Mouse (Mus musculus) mouse trophoblast stem cell (cell line): Measurements from ENCODE around the gene Treml4.
"Not testable (repeated sequence)": the region's sequence is repeated elsewhere in the genome, so short reads cannot be mapped to it uniquely, and the experiment has no call there.

Source experiments
- in situ Hi-C, 2 experiments: fragments of 300-500 bp; cut with MseI, MboI; formaldehyde crosslinking; loops; 2 replicates in 1 of 2; 3 replicates in 1 of 2; pipeline ENCODE4 v1.15.1; 2025

Gene Treml4

GRCm38 (mm10) chr17:48274098-48274497, 10.0 kb downstream of the Treml4 start:
- in situ Hi-C loops, result loop anchor here in 1 of 2 experiments (10.0 kb wide), 1 partner anchor 61 kb away; no protein-coding TSS in a partner anchor

GRCm38 (mm10) chr17:48274885-48275284, 10.8 kb downstream of the Treml4 start:
- in situ Hi-C loops, result loop anchor here in 1 of 2 experiments (10.0 kb wide), 1 partner anchor 60 kb away; no protein-coding TSS in a partner anchor

DNA sequence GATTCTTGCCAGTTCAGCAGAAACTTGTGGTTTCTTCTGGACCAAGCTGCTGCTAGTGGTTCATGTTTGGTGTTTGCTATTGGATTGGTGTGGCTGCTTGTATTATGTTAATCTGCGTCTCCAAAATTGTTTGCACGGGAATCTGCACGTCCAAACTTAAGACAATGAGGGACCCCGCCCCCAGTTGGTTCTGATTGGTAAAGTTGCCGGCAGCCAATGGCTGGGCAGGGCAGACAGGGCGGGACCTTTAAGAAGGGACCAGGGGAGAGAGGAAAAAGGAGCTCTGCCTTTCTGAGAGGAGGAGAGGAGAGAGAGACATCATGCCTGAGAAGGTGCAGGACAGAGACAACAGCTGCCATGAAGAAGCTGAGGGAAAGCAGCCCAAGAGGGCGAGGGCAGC, 11.6 kb downstream of the Treml4 start:
- in situ Hi-C loops, result loop anchor here in 1 of 2 experiments (10.0 kb wide), 1 partner anchor 59 kb away; no protein-coding TSS in a partner anchor

GRCm38 (mm10) chr17:48278381-48278780, 14.3 kb downstream of the Treml4 start:
- in situ Hi-C loops, result loop anchor here in 1 of 2 experiments (10.0 kb wide), 1 partner anchor 56 kb away; no protein-coding TSS in a partner anchor

GRCm38 (mm10) chr17:48279002-48279401, 14.9 kb downstream of the Treml4 start:
- in situ Hi-C loops, result loop anchor here in 1 of 2 experiments (10.0 kb wide), 1 partner anchor 56 kb away; no protein-coding TSS in a partner anchor

DNA sequence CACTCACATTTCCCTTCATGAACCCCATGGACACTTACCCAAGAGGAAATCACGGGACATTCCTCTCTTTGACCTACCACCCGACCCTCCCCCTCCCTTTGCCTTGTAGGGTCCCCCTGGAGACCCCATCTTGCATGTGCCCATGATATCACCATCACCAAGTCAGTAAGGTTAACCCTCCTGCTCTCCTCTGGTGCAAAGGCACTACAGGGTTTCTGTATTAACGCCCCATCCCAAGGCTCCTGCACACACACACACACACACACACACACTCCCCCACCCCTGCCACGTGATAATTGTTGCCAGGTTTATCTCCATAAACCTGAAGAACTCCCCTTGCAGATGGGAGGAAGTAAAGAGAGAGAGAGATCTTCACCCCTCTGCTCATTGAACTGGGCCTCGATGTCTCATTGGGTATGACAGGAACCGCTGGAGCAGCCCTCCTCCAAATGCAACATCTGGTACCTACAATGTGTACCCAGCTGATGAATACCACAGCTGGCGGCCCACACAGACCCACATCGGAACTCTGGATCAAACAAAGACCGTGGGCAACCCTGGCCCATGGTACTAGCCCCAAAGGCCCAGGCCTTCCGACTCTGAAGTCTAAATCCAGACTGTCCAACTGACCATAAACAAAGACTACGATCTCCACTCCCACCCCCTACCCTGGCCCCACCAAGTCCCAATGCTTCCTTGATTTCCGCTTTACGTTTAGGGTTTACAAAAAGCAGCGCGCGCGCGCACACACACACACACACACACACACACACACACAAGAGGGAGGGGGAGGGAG, 17.0 kb downstream of the Treml4 start:
- in situ Hi-C loops, result no loop called here

- in situ Hi-C loops, result no loop called here
Observed at GRCm38 (mm10) chr17:48281739-48282085, 17.6 kb downstream of the Treml4 start.

DNA sequence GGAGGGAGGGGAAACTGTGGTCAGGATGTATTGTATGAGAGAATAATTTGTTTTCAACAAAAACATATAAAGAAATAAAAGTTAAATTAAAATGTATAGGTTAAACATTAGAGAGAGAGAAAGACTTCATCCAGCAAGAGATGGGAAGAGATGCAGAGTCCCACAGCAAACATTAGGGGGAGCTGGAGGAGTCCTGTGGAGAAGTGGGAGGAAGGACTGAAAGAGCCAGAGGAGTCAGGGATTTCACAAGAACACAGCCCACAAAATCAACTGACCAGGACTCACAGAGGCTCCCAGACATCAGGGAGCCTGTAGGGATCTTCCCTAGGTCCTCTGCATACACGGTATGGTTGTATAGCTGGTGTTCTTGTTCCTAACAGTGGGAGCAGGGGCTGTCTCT, 22.7 kb downstream of the Treml4 start:
- in situ Hi-C loops, result no loop called here

DNA sequence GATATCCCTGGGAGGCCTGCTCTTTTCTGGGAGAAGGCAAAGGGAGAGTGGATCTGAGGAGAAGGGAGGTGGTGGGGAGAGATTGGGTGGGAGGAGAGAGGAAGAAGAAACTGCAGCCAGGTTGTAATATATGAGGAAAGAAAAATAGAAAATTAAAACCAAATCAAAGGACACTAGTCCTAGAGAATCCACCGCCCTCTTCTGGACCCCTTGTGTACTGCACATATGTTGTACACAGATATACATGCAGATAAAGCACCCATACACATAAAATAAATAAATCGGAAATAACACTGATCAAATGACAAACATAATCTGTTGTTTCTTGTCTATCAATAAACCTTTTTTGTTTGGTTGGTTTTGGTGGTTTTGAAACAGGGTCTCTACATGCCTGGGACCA, 23.2 kb downstream of the Treml4 start:
- in situ Hi-C loops, result no loop called here

DNA sequence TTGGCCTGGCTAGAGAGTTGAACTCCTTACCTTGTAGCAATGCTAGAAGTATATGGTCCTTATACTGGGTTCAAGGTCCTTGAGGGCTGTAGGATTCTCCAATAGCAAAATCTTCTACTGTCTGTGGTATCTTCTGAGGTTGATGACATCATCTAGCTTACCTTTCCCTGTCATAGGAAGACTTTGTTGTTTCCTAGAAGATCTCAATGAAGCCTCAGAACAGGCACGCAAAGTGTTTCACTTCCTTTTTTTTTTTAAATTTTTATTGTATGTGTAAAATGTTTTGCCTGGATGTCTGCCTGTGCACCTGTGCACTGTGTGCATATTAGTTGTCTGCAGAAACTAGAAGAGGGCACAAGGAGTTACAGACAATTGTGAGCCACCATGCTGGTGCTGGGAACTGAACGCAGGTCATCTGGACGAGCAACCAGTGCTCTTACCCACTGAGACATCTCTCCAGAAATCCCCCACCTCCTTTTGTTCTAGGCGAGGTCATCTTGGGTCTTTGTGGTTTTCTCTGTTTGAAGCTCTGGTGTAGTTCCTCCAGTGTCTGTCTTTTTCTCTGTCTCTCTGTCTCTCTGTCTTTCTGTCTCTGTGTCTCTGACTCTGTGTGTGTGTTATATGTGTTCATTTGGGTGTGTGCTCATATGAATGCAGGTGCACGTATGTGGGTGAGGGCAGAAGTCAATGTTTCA, 29.6 kb downstream of the Treml4 start:
- in situ Hi-C loops, result no loop called here

- in situ Hi-C loops, result no loop called here
Observed at GRCm38 (mm10) chr17:48299203-48299602, 35.1 kb downstream of the Treml4 start, which contains the start of gene Treml2. TSS of gene Treml2 (plus strand) at chr17:48299498.

GRCm38 (mm10) chr17:48299756-48300155, 35.7 kb downstream of the Treml4 start:
- in situ Hi-C loops, result no loop called here

DNA sequence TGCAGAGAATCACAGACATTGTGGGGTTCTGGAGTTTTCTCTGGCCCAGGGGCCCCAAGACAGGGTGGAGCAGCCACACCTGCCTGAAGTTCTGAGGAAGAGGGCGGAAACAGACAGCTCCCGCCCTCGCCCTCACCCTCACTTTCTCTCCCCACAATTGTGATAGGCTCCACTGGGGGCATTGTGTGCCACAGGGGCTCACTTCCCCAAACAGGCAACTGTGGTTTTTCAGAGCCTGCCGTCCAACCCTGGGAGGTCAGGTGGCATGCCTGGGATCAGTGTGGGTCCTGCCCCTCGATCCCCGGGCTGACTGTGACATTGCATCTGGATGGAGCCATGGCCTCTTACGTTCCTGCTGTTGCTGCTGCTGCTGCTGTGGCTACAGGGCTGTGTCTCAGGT, 36.1 kb downstream of the Treml4 start:
- in situ Hi-C loops, result no loop called here

DNA sequence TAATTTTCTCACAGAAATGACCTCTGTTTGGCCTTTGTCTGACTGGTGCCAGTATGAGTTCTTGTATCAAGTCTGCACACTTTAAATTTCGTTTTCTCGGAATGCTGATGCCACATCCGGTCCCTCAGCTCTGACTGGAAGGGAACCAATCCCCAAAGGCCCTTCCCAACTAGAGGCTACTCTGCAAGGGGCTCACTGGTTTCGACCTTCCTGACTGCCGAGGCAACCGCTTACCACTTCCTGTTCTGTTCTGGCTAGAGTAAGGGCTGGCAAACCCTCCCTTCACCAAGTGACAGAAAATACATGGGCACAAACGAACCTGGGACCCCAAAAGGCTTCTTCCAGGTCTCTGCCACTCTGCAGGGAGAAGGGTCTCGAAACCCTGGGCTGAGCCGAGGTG, 36.8 kb downstream of the Treml4 start:
- in situ Hi-C loops, result no loop called here

- in situ Hi-C loops, result no loop called here
Observed at GRCm38 (mm10) chr17:48301792-48302191, 37.7 kb downstream of the Treml4 start.

- in situ Hi-C loops, result no loop called here
Observed at GRCm38 (mm10) chr17:48312124-48312523, 48.0 kb downstream of the Treml4 start.

- in situ Hi-C loops, result not testable (repeated sequence)
Observed at GRCm38 (mm10) chr17:48315905-48316579, 51.9 kb downstream of the Treml4 start, which contains the start of gene B430306N03Rik. TSS of gene B430306N03Rik (plus strand) at chr17:48316141.

DNA sequence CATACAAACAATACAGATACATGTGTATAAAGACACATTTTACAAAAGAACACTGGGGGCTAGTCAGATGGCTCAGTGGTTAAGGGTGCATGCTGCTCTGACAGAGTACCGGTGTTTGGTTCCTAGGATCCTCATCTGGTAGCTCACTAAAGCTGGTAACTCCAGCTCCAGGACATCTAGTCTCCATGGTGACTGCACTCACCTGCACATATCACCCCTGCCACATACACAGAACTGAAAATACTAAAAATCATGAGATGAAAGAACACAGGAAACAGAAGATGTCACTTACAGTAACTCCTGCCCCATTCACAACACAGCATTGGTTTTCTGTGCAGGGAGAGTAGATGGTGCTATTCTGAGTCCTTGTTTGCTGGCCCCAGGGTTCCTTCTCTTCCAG, 54.6 kb downstream of the Treml4 start:
- in situ Hi-C loops, result no loop called here

DNA sequence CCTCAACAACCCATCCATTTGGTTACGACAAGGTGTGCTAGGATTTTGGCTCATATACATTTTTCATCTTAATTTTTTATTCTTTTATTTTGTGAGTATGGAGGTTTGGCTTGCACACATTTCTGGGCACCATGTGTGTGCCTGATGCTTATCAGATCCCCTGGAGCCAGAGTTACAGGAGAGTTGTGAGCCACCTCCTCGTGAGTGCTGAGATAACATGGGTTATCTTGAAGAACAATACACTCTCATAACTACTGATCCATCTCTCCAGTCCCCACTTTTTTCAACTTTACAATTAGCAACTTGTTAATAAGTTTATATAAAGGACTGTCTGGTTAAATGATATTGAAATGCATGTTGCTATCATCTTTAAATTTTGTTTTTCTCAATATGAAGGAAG, 57.2 kb downstream of the Treml4 start:
- in situ Hi-C loops, result no loop called here

DNA sequence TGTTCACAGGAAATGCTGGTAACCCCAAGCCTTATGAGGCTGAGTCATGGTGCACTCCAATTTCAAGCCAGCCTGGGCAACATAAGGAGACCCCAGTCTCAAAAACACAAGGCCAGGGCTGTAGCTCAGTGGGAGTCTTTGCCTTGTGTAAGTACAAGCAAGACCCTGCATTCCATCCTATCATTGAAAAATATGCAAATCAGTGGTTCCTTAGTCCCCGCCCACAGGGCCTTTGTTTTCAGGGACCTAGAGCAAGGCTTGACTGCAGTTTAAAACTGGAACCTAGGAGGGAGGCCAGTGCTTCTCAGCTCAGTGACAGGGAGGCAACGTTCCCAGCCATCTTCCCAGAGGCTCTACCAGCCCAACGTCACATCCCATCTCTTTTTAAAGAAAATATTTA, 59.1 kb downstream of the Treml4 start:
- in situ Hi-C loops, result no loop called here

- in situ Hi-C loops, result no loop called here
Observed at GRCm38 (mm10) chr17:48324258-48324657, 60.2 kb downstream of the Treml4 start.
